In genomic region chr4:131115247-131115646, GRCm38 (mm10) we compare ENCODE assay signal across 9 mouse cellular contexts.
DNase-seq lines count a peak whose midpoint lies in the region; ATAC-seq and TF ChIP-seq lines count a peak whose summit lies in the region.
"Had no signal": no experiment of that assay in that cellular context is flagged by ENCODE, and none has a peak within 500 bp of the region (broad histone marks: within the 10 kb centered on the region; RNA-seq: fewer than 3 reads in every experiment).

No protein-coding gene starts in this region.

- 8% methylated on average over 5 of the region's 5 CpGs for WGBS in heart, embryonic 12.5 days
- WGBS in heart, postnatal 0 days = 9% methylated on average over 5 of the region's 5 CpGs

- H3K9ac ChIP-seq in heart, embryonic 12.5 days = no peak overlapping the region
- no peak overlapping the region for H3K9ac ChIP-seq in heart, postnatal 0 days (replicated peaks; ENCODE audit: low read depth, low read length)
- H3K9ac ChIP-seq: hindbrain, embryonic 15.5 days had no signal

- H3K9me3 ChIP-seq in heart, embryonic 12.5 days (replicated peaks) = no peaks in the 10 kb centered on the region
- no peaks in the 10 kb centered on the region for H3K9me3 ChIP-seq in heart, postnatal 0 days (replicated peaks; ENCODE audit: control insufficient read depth, low read length)
- H3K9me3 ChIP-seq: hindbrain, embryonic 15.5 days had no signal

- DNase-seq in heart, adult 8-10 months (ENCODE audit: low spot score) = peak; percentile 42
- peak; percentile 84 for DNase-seq in adrenal gland, postnatal 14 days
- peak; percentile 66 for DNase-seq in heart, postnatal 0 days (ENCODE audit: low spot score)
- peak; percentile 23 to 48 for DNase-seq in lung, adult 18-20 months
- DNase-seq in testis, postnatal 14 days (ENCODE audit: low spot score) = peak; percentile 67

- H3K4me1 ChIP-seq in heart, embryonic 12.5 days (replicated peaks) = no peaks in the 10 kb centered on the region
- no peaks in the 10 kb centered on the region for H3K4me1 ChIP-seq in heart, postnatal 0 days (ENCODE audit: control insufficient read depth, insufficient read depth)

- no peak for TF ChIP-seq EP300 in heart, postnatal 0 days (IDR thresholded peaks at IDR 0.05; ENCODE audit: low read depth)

- no peak overlapping the region for H3K4me2 ChIP-seq in heart, embryonic 12.5 days
- no peak overlapping the region for H3K4me2 ChIP-seq in heart, postnatal 0 days (ENCODE audit: low read depth, low read length)
- H3K4me2 ChIP-seq: hindbrain, embryonic 15.5 days had no signal

- no peak overlapping the region for H3K4me3 ChIP-seq in heart, embryonic 12.5 days
- no peak overlapping the region for H3K4me3 ChIP-seq in C2C12 (ENCODE audit: insufficient read depth, poor library complexity, severe bottlenecking)
- H3K4me3 ChIP-seq in heart, postnatal 0 days (ENCODE audit: low read depth, low read length) = no peak overlapping the region
- H3K4me3 ChIP-seq: hindbrain, embryonic 15.5 days had no signal

- ATAC-seq in heart, embryonic 12.5 days (ENCODE audit: insufficient number of reproducible peaks, low FRiP score) = no peak
- ATAC-seq in heart, postnatal 0 days (ENCODE audit: insufficient read depth, low read depth) = no peak
- ATAC-seq in frontal cortex, adult (ENCODE audit: low TSS enrichment) = no peak

- no peaks in the 10 kb centered on the region for H3K79me3 ChIP-seq in C2C12 (ENCODE audit: low read depth)

- H3K27me3 ChIP-seq in heart, embryonic 12.5 days (replicated peaks) = 0 out of 2 replicates have a peak, but pooled peaks cover 9% of the 10 kb centered on the region
- H3K27me3 ChIP-seq in C2C12 (ENCODE audit: control insufficient read depth, insufficient read depth, insufficient read length) = no peaks in the 10 kb centered on the region
- H3K27me3 ChIP-seq in heart, postnatal 0 days (ENCODE audit: control insufficient read depth, insufficient read depth, low read length) = no peaks in the 10 kb centered on the region
- H3K27me3 ChIP-seq: hindbrain, embryonic 15.5 days had no signal

- no peak for TF ChIP-seq CTCF in C2C12 (IDR thresholded peaks at IDR 0.05; ENCODE audit: control insufficient read depth, insufficient read depth, insufficient read length)
- peak; percentile 8; the same call in 1 of the 2 replicates for TF ChIP-seq CTCF in heart, postnatal 0 days (IDR thresholded peaks at IDR 0.05; ENCODE audit: low read depth)

- no peaks in the 10 kb centered on the region for H3K36me3 ChIP-seq in heart, embryonic 12.5 days
- H3K36me3 ChIP-seq in C2C12 (ENCODE audit: control insufficient read depth, insufficient read depth) = no peaks in the 10 kb centered on the region
- no peaks in the 10 kb centered on the region for H3K36me3 ChIP-seq in heart, postnatal 0 days (replicated peaks; ENCODE audit: control insufficient read depth, insufficient read depth, low read length)
- H3K36me3 ChIP-seq: hindbrain, embryonic 15.5 days had no signal

- no peak overlapping the region for H3K27ac ChIP-seq in heart, embryonic 12.5 days (ENCODE audit: poor library complexity, severe bottlenecking)
- H3K27ac ChIP-seq in heart, postnatal 0 days (ENCODE audit: low read depth) = no peak overlapping the region
- H3K27ac ChIP-seq: hindbrain, embryonic 15.5 days had no signal

- no peak overlapping the region for H3ac ChIP-seq in C2C12 (ENCODE audit: control insufficient read depth, insufficient read length, low read depth)

- no peaks in the 10 kb centered on the region for H3K79me2 ChIP-seq in C2C12 (ENCODE audit: control insufficient read depth, insufficient read depth)

TF ChIP-seq in C2C12, 6 proteins besides CTCF, POLR2A, EP300 and RAD21:
- TF ChIP-seq MYOG (IDR thresholded peaks at IDR 0.05; ENCODE audit: control insufficient read depth, extremely low read depth, insufficient read length) (no peak), MAX (IDR thresholded peaks at IDR 0.05) (peak; percentile 90), USF1 (IDR thresholded peaks at IDR 0.05; ENCODE audit: low read depth) (no peak)
